21 mouse cellular contexts compared by ENCODE assay signal in genomic region chr5:20285080-20285840, GRCm38 (mm10).
A peak's percentile ranks its signal among the peaks of the same experiment; 100 is the strongest.
DNase-seq lines count a peak whose midpoint lies in the region; ATAC-seq lines count a peak whose summit lies in the region.
"Had no signal": no experiment of that assay in that cellular context is flagged by ENCODE, and none has a peak within 500 bp of the region (broad histone marks: within the 10 kb centered on the region; RNA-seq: fewer than 3 reads in every experiment).

No protein-coding gene starts in this region.

- no peak overlapping the region for H3K9ac ChIP-seq in hindbrain, embryonic 15.5 days
- no peak overlapping the region for H3K9ac ChIP-seq in forebrain, embryonic 15.5 days (replicated peaks)
- H3K9ac ChIP-seq: liver, postnatal 0 days had no signal

- peak; percentile 29; the same call in 1 of the 2 replicates for ATAC-seq in cerebellum, adult (ENCODE audit: insufficient number of reproducible peaks, low FRiP score, low TSS enrichment)
- no peak for ATAC-seq in hindbrain, embryonic 15.5 days (ENCODE audit: low FRiP score, low read depth)
- peak; percentile 90 for ATAC-seq in forebrain, embryonic 15.5 days (replicated peaks)
- ATAC-seq: liver, postnatal 0 days had no signal

- 56% methylated on average over 8 of the region's 8 CpGs for WGBS in hindbrain, embryonic 15.5 days
- 85% methylated on average over 8 of the region's 8 CpGs for WGBS in hindbrain, embryonic 10.5 days
- WGBS in forebrain, embryonic 15.5 days, result 34% methylated on average over 8 of the region's 8 CpGs

- H3K4me1 ChIP-seq in hindbrain, embryonic 15.5 days (replicated peaks), result peaks cover 6% of the 10 kb centered on the region; the same call in 1 of the 2 replicates
- no peaks in the 10 kb centered on the region for H3K4me1 ChIP-seq in hindbrain, embryonic 10.5 days (replicated peaks)
- H3K4me1 ChIP-seq in forebrain, embryonic 15.5 days, result peaks cover 11% of the 10 kb centered on the region
- H3K4me1 ChIP-seq: megakaryocyte, embryonic 14.5 days had no signal

- H3K27me3 ChIP-seq in hindbrain, embryonic 15.5 days, result no peaks in the 10 kb centered on the region
- no peaks in the 10 kb centered on the region for H3K27me3 ChIP-seq in hindbrain, embryonic 10.5 days (ENCODE audit: insufficient read depth, poor library complexity, severe bottlenecking)
- H3K27me3 ChIP-seq in forebrain, embryonic 15.5 days, result no peaks in the 10 kb centered on the region
- H3K27me3 ChIP-seq: megakaryocyte, embryonic 14.5 days had no signal

- H3K9me3 ChIP-seq in hindbrain, embryonic 15.5 days, result no peaks in the 10 kb centered on the region
- H3K9me3 ChIP-seq in hindbrain, embryonic 10.5 days, result no peaks in the 10 kb centered on the region
- H3K9me3 ChIP-seq in forebrain, embryonic 15.5 days, result no peaks in the 10 kb centered on the region
- H3K9me3 ChIP-seq: heart, embryonic 10.5 days; megakaryocyte, embryonic 14.5 days had no signal

- no peak for DNase-seq in cerebellum, adult 9-11 months
- no peak for DNase-seq in hindbrain, embryonic 10.5 days (ENCODE audit: low spot score)
- DNase-seq in brain, adult 2 months (ENCODE audit: low read depth, low spot score), result peak; percentile 36
- no peak for DNase-seq in urinary bladder, postnatal 25 days (ENCODE audit: low spot score)
- no peak for DNase-seq in spleen, postnatal 10 days (ENCODE audit: low spot score in 2 of 2)
- DNase-seq: cerebellum, adult 11 months; embryo, embryonic 11 days; gastrocnemius, postnatal 25 days; heart, postnatal 14 days; kidney, adult 9 months; kidney, postnatal 4 days; liver; liver, postnatal 0 days; lung, postnatal 14 days; right cerebral cortex, adult 18-20 months; thymus, adult 18-20 months had no signal

- 0 out of 2 replicates have a peak overlapping the region, but pooled peaks have one; percentile 14 for H3K27ac ChIP-seq in hindbrain, embryonic 15.5 days (replicated peaks)
- H3K27ac ChIP-seq in hindbrain, embryonic 10.5 days, result no peak overlapping the region
- peak overlapping the region; percentile 32; the same call in 1 of the 2 replicates for H3K27ac ChIP-seq in forebrain, embryonic 15.5 days (replicated peaks)
- H3K27ac ChIP-seq: heart, embryonic 10.5 days had no signal

- no peak overlapping the region for H3K4me3 ChIP-seq in hindbrain, embryonic 15.5 days
- H3K4me3 ChIP-seq in hindbrain, embryonic 10.5 days, result no peak overlapping the region
- no peak overlapping the region for H3K4me3 ChIP-seq in forebrain, embryonic 15.5 days
- H3K4me3 ChIP-seq: heart, embryonic 10.5 days; megakaryocyte, embryonic 14.5 days had no signal

- no peaks in the 10 kb centered on the region for H3K36me3 ChIP-seq in hindbrain, embryonic 15.5 days
- H3K36me3 ChIP-seq in hindbrain, embryonic 10.5 days, result no peaks in the 10 kb centered on the region
- no peaks in the 10 kb centered on the region for H3K36me3 ChIP-seq in forebrain, embryonic 15.5 days
- H3K36me3 ChIP-seq: heart, embryonic 10.5 days had no signal

- no peak overlapping the region for H3K4me2 ChIP-seq in hindbrain, embryonic 15.5 days
- H3K4me2 ChIP-seq in forebrain, embryonic 15.5 days (replicated peaks), result no peak overlapping the region
